Mouse (Mus musculus) lung, embryonic 16.5 days (tissue): ENCODE results near the gene Hivep1. TPM values are rescaled to one million over a fixed set of nuclear protein-coding genes. Genes with fewer than 3 reads are reported as not detected.
A peak's percentile ranks its signal among the peaks of the same experiment; 100 is the strongest.

Experiments used
- ATAC-seq: fragments of 200-750 bp; cut with Nextera tagmentation; 2 replicates; pipeline ENCODE4 v1.8.0; 2017; ENCODE audit warnings: low read depth, mild to moderate bottlenecking, moderate library complexity
- H3K27ac ChIP-seq: fragments of 300-500 bp; sonication (generic); 2 replicates; pipeline ENCODE4 v1.5.1; 2014; ENCODE audit warnings: mild to moderate bottlenecking, control low read depth, low read length
- H3K27me3 ChIP-seq: fragments of 300-500 bp; sonication (generic); 2 replicates; pipeline ENCODE4 v1.6.1; 2014; ENCODE audit warnings: low read depth, low read length, mixed read lengths; ENCODE audit not compliant: control insufficient read depth, insufficient read depth
- H3K36me3 ChIP-seq: fragments of 300-500 bp; sonication (generic); 2 replicates; pipeline ENCODE4 v1.6.1; 2014; ENCODE audit warnings: low read length; ENCODE audit not compliant: control insufficient read depth, insufficient read depth
- H3K4me1 ChIP-seq: fragments of 300-500 bp; sonication (generic); replicated peaks from 2 replicates; pipeline ENCODE4 v1.6.1; 2014; ENCODE audit warnings: low read length, mixed read lengths; ENCODE audit not compliant: control insufficient read depth, insufficient read depth
- H3K4me2 ChIP-seq: fragments of 300-500 bp; sonication (generic); 2 replicates; pipeline ENCODE4 v1.6.1; 2014; ENCODE audit warnings: low read depth, low read length, control low read depth
- H3K4me3 ChIP-seq: fragments of 300-500 bp; sonication (generic); 2 replicates; pipeline ENCODE4 v1.5.1; 2014; ENCODE audit warnings: mild to moderate bottlenecking, low read length, control low read depth
- H3K9ac ChIP-seq: fragments of 300-500 bp; sonication (generic); 2 replicates; pipeline ENCODE4 v1.6.1; 2014; ENCODE audit warnings: low read length, control low read depth
- H3K9me3 ChIP-seq: fragments of 300-500 bp; sonication (generic); 2 replicates; pipeline ENCODE4 v1.6.1; 2016; ENCODE audit warnings: low read length; ENCODE audit not compliant: control insufficient read depth
- WGBS: fragments of 180-500 bp; shearing (Covaris S2); extraction: QIAGEN DNeasy Blood & Tissue Kit; methylation state at CpG from one replicate; pipeline ENCODE4 v1.1.7; 2014; 5-methylcytosine and 5-hydroxymethylcytosine counted together
- polyA plus RNA-seq: library from polyadenylated mRNA; unstranded; fragments of >200 nt; fragmentation: Nextera tagmentation; extraction: Ambion mirVana; gene quantifications from 2 replicates; pipeline ENCODE4 v1.2.1, GENCODE M21; 2015

The Hivep1 gene
- polyA plus RNA-seq, 1 experiment from 2014 or later, result 8.6 TPM

GRCm38 (mm10) chr13:42102980-42103379 is 51.2 kb downstream of the Hivep1 start:
- peak; percentile 87 for ATAC-seq
- H3K36me3 ChIP-seq, result no peaks in the 10 kb centered on the region
- H3K4me3 ChIP-seq, result no peak overlapping the region
- H3K4me2 ChIP-seq, result 0 out of 2 replicates have a peak overlapping the region, but pooled peaks have one; percentile 16
- H3K9me3 ChIP-seq, result no peaks in the 10 kb centered on the region
- 35% methylated on average over 8 of the region's 8 CpGs for WGBS
- H3K4me1 ChIP-seq, result peaks cover 25% of the 10 kb centered on the region
- no peak overlapping the region for H3K9ac ChIP-seq
- 0 out of 2 replicates have a peak overlapping the region, but pooled peaks have one; percentile 22 for H3K27ac ChIP-seq
- no peaks in the 10 kb centered on the region for H3K27me3 ChIP-seq

DNA sequence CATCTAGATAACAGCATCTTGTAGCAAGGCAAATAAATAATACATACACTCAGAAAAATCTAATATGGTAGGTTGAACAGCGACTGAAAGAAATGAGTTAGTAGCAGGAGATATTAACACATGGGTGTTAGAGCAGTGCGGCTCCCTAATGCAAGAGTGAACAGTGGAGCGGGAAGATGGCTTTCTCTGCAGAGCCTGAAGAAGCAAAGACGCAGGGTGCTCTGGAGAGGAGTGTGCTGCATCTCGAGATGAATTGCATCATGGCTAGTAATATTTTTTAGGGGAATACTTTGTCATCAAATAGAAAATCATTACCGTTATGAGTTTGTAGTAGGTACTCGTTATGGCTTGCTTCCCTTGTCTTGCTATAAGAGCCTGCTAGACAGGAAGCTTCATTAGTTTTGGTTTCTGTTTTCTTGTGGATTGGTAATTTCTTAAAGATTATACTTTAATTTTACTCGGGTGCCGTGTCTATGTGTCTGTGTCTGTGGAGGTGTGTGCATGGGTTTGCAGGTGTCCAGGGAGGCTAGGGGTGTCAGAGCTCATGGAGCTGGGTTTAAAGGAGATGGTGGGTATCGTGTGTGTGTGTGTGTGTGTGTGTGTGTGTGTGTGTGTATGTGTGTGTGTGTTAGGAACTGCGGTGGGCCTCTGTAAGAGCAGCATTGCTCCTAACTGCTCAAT is 51.8 kb downstream of the Hivep1 start:
- WGBS, result 73% methylated on average over 11 of the region's 11 CpGs
- ATAC-seq, result no peak

GRCm38 (mm10) chr13:42104371-42104770 is 52.5 kb downstream of the Hivep1 start:
- H3K4me1 ChIP-seq, result peaks cover 32% of the 10 kb centered on the region
- 92% methylated on average over 3 of the region's 3 CpGs for WGBS
- no peaks in the 10 kb centered on the region for H3K9me3 ChIP-seq
- H3K36me3 ChIP-seq, result no peaks in the 10 kb centered on the region
- no peaks in the 10 kb centered on the region for H3K27me3 ChIP-seq
- H3K4me3 ChIP-seq, result no peak overlapping the region
- no peak overlapping the region for H3K27ac ChIP-seq
- H3K9ac ChIP-seq, result no peak overlapping the region
- no peak for ATAC-seq
- no peak overlapping the region for H3K4me2 ChIP-seq

More for the DNA sequence above, 51.8 kb downstream of the Hivep1 start:
- Histone ChIP-seq H3K9ac (no peak overlapping the region), H3K4me1 (peaks cover 31% of the 10 kb centered on the region), H3K9me3 (no peaks in the 10 kb centered on the region), H3K4me3 (no peak overlapping the region), H3K27ac (no peak overlapping the region), H3K36me3 (no peaks in the 10 kb centered on the region), H3K4me2 (no peak overlapping the region), H3K27me3 (no peaks in the 10 kb centered on the region)

GRCm38 (mm10) chr13:42108483-42109215 is 56.8 kb downstream of the Hivep1 start:
- H3K4me1 ChIP-seq, result peaks cover 7% of the 10 kb centered on the region; the same call in 1 of the 2 replicates
- H3K4me2 ChIP-seq, result no peak overlapping the region
- no peak overlapping the region for H3K27ac ChIP-seq
- H3K27me3 ChIP-seq, result no peaks in the 10 kb centered on the region
- no peaks in the 10 kb centered on the region for H3K9me3 ChIP-seq
- no peak overlapping the region for H3K9ac ChIP-seq
- no peak overlapping the region for H3K4me3 ChIP-seq
- ATAC-seq, result no peak
- H3K36me3 ChIP-seq, result no peaks in the 10 kb centered on the region
- 52% methylated on average over 11 of the region's 11 CpGs for WGBS

DNA sequence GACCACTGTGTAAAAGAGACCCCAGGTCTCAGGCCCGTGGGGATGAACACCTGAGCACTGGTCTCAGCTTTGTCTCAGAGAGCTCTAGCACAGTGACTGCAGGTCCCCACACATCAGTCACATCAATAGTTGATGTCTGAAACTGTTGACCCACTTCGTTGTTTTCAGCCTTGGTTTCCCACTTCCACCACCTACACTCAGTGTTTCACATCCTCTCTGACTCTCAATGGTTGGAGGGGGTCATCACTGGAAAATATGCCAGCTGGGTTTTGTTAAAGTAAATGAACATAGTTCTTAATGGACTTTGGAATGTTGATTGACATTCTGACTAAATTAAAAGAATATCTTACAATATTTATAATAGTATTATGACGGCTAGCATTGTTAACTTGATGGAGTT is 58.6 kb downstream of the Hivep1 start:
- Histone ChIP-seq H3K9me3 (no peaks in the 10 kb centered on the region), H3K27me3 (no peaks in the 10 kb centered on the region), H3K4me2 (no peak overlapping the region), H3K9ac (no peak overlapping the region), H3K27ac (no peak overlapping the region), H3K4me3 (no peak overlapping the region), H3K4me1 (peaks cover 7% of the 10 kb centered on the region; the same call in 1 of the 2 replicates), H3K36me3 (no peaks in the 10 kb centered on the region)
- ATAC-seq, result no peak
- WGBS, result 87% methylated on average over 3 of the region's 3 CpGs

DNA sequence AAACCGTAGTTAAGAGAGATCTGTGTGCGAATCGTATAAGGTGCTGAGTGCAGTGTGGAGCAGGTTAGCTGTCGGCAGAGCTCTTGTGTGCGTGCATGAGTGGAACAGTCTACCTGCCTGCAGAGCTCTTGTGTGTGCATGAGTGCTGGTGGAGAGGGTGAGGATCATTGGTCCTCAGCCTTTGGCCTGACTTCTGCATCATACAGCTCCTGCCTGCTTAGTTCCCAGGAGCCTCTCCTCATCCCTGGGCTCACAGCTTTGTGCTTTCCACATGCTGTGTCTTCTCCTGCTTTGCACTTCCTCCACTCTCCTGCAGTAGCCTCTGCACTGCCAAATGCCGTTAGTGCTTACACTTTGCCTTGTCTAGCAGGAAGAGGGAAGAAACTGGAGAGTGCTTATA is 60.2 kb downstream of the Hivep1 start:
- Histone ChIP-seq H3K4me2 (no peak overlapping the region), H3K9ac (no peak overlapping the region), H3K4me1 (peaks cover 7% of the 10 kb centered on the region; the same call in 1 of the 2 replicates), H3K27me3 (no peaks in the 10 kb centered on the region), H3K9me3 (no peaks in the 10 kb centered on the region), H3K4me3 (no peak overlapping the region), H3K27ac (no peak overlapping the region), H3K36me3 (no peaks in the 10 kb centered on the region)
- ATAC-seq, result no peak
- WGBS, result 68% methylated on average over 6 of the region's 6 CpGs

DNA sequence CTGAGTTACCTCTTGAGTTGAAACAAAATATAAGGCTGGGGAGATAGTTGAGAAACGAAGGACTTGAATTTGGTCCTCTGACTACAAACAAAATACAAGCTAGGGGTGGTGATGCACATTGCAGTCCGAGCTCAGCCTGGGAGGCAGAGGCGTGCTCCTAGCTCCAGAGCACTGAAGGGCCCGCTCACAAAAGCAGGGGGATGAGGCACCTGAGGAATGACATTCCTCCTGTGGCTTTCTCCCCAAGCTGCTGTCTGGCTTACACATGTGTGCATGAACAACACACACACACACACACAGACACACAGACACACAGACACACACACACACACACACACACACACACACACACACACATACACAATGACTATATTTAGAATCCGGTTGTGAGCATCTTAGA is 60.9 kb downstream of the Hivep1 start:
- Histone ChIP-seq H3K9me3 (no peaks in the 10 kb centered on the region), H3K27ac (no peak overlapping the region), H3K9ac (no peak overlapping the region), H3K27me3 (no peaks in the 10 kb centered on the region), H3K4me3 (no peak overlapping the region), H3K4me1 (peaks cover 7% of the 10 kb centered on the region; the same call in 1 of the 2 replicates), H3K36me3 (no peaks in the 10 kb centered on the region), H3K4me2 (no peak overlapping the region)
- 76% methylated on average over 5 of the region's 5 CpGs for WGBS
- ATAC-seq, result no peak

- no peak overlapping the region for H3K9ac ChIP-seq
- peaks cover 1% of the 10 kb centered on the region; the same call in 1 of the 2 replicates for H3K4me1 ChIP-seq
- no peaks in the 10 kb centered on the region for H3K27me3 ChIP-seq
- no peak for ATAC-seq
- H3K27ac ChIP-seq, result no peak overlapping the region
- no peaks in the 10 kb centered on the region for H3K9me3 ChIP-seq
- WGBS, result 92% methylated on average over 7 of the region's 7 CpGs
- no peaks in the 10 kb centered on the region for H3K36me3 ChIP-seq
- no peak overlapping the region for H3K4me2 ChIP-seq
- H3K4me3 ChIP-seq, result no peak overlapping the region
These were observed 61.8 kb downstream of the Hivep1 start for GRCm38 (mm10) chr13:42113601-42114000.

DNA sequence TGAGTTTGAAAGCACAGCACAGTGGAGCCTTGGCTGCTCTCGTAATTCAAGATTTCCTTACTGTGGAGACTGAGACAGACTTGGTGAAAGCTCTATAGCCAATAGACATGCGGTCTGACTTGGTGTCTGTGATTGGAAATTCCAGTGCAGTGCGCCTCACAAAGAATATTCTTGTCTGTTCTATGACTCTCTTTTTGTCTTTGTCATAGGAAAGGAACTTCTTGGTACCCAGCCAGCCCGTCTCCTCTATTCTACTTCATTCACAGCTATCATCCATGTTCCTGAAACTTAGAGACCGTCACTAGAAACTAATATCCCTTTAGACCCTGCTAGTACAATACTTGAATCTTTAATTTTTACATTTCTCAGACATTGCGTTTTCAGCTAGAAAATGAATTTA is 64.5 kb downstream of the Hivep1 start:
- ATAC-seq, result no peak
- H3K4me1 ChIP-seq, result no peaks in the 10 kb centered on the region
- H3K4me2 ChIP-seq, result no peak overlapping the region
- H3K36me3 ChIP-seq, result no peaks in the 10 kb centered on the region
- no peak overlapping the region for H3K27ac ChIP-seq
- H3K27me3 ChIP-seq, result no peaks in the 10 kb centered on the region
- no peaks in the 10 kb centered on the region for H3K9me3 ChIP-seq
- H3K4me3 ChIP-seq, result no peak overlapping the region
- no peak overlapping the region for H3K9ac ChIP-seq
- 81% methylated on average over 6 of the region's 6 CpGs for WGBS
